ENCODE assay signal across 34 mouse cellular contexts in genomic region chr6:75805223-75805622, GRCm38 (mm10).
DNase-seq lines count a peak whose midpoint lies in the region; ATAC-seq and TF ChIP-seq lines count a peak whose summit lies in the region.
"Had no signal": no experiment of that assay in that cellular context is flagged by ENCODE, and none has a peak within 500 bp of the region (broad histone marks: within the 10 kb centered on the region; RNA-seq: fewer than 3 reads in every experiment).

No protein-coding gene starts in this region.

- H3K9me3 ChIP-seq in intestine, embryonic 16.5 days (ENCODE audit: control insufficient read depth, low read length), result no peaks in the 10 kb centered on the region
- H3K9me3 ChIP-seq: embryonic facial prominence, embryonic 10.5 days; embryonic facial prominence, embryonic 15.5 days; G1E; hindbrain, embryonic 12.5 days; intestine, embryonic 15.5 days; limb, embryonic 10.5 days; limb, embryonic 15.5 days; liver, embryonic 13.5 days; midbrain, embryonic 10.5 days; midbrain, embryonic 15.5 days had no signal

- H3K36me3 ChIP-seq in intestine, embryonic 16.5 days (ENCODE audit: control insufficient read depth, insufficient read depth, low read length), result no peaks in the 10 kb centered on the region
- H3K36me3 ChIP-seq: embryonic facial prominence, embryonic 10.5 days; embryonic facial prominence, embryonic 15.5 days; G1E; hindbrain, embryonic 12.5 days; intestine, embryonic 15.5 days; limb, embryonic 10.5 days; limb, embryonic 15.5 days; liver, embryonic 13.5 days; midbrain, embryonic 10.5 days; midbrain, embryonic 15.5 days had no signal

- no peak overlapping the region for H3K27ac ChIP-seq in gastrocnemius, adult 2 months
- no peak overlapping the region for H3K27ac ChIP-seq in intestine, embryonic 16.5 days (ENCODE audit: low read length)
- H3K27ac ChIP-seq: embryonic facial prominence, embryonic 10.5 days; embryonic facial prominence, embryonic 15.5 days; hindbrain, embryonic 12.5 days; hindbrain, postnatal 0 days; intestine, embryonic 15.5 days; kidney, postnatal 0 days; limb, embryonic 10.5 days; limb, embryonic 15.5 days; liver, embryonic 13.5 days; midbrain, embryonic 10.5 days; midbrain, embryonic 15.5 days had no signal

- 66% methylated on average over 4 of the region's 4 CpGs for WGBS in intestine, embryonic 16.5 days

- no peak for ATAC-seq in intestine, embryonic 16.5 days
- ATAC-seq: hindbrain, postnatal 0 days; intestine, embryonic 15.5 days; lung, postnatal 0 days; midbrain, embryonic 15.5 days had no signal

- intact Hi-C loops in gastrocnemius, adult 2 months (cut with DNase I), result no loop called here
- intact Hi-C loops in gastrocnemius, postnatal 36 days (cut with DNase I), result no loop called here

- no peak overlapping the region for H3K4me2 ChIP-seq in intestine, embryonic 16.5 days (ENCODE audit: low read depth, low read length)
- H3K4me2 ChIP-seq: embryonic facial prominence, embryonic 15.5 days; heart, embryonic 11.5 days; hindbrain, embryonic 12.5 days; intestine, embryonic 15.5 days; limb, embryonic 15.5 days; liver, embryonic 13.5 days; midbrain, embryonic 15.5 days had no signal

- no peak overlapping the region for H3K4me3 ChIP-seq in gastrocnemius, adult 2 months
- no peak overlapping the region for H3K4me3 ChIP-seq in intestine, embryonic 16.5 days (ENCODE audit: low read length)
- H3K4me3 ChIP-seq: embryonic facial prominence, embryonic 10.5 days; embryonic facial prominence, embryonic 15.5 days; hindbrain, embryonic 12.5 days; intestine, embryonic 15.5 days; limb, embryonic 10.5 days; limb, embryonic 15.5 days; liver, embryonic 13.5 days; midbrain, embryonic 10.5 days; midbrain, embryonic 15.5 days had no signal

- no peaks in the 10 kb centered on the region for H3K27me3 ChIP-seq in intestine, embryonic 16.5 days (replicated peaks; ENCODE audit: control insufficient read depth, insufficient read depth, low read length)
- H3K27me3 ChIP-seq: embryonic facial prominence, embryonic 15.5 days; hindbrain, embryonic 12.5 days; intestine, embryonic 15.5 days; limb, embryonic 15.5 days; liver, embryonic 13.5 days; midbrain, embryonic 15.5 days had no signal

- peak; percentile 25 for DNase-seq in adrenal gland, adult 2 months
- no peak for DNase-seq in adrenal gland, postnatal 4 days (ENCODE audit: low spot score in 2 of 2)
- peak; percentile 2 for DNase-seq in embryo, embryonic 10.5 days (ENCODE audit: low spot score)
- DNase-seq in embryo, embryonic 10 days (ENCODE audit: low spot score), result no peak
- DNase-seq in gastrocnemius, adult 2 months, result peak; percentile 18
- DNase-seq in gastrocnemius, postnatal 36 days, result no peak
- peak; percentile 21 for DNase-seq in skeletal muscle tissue, adult 2 months (ENCODE audit: low read depth, low spot score)
- DNase-seq: cerebellum, adult 8-10 months; gastrocnemius, postnatal 25 days; heart, adult 18-20 months; heart, postnatal 36 days; kidney, adult 8-10 months; layer of hippocampus, postnatal 36 days; liver, embryonic 13.5 days; lung, adult 18-20 months; lung, postnatal 4 days; right cerebral cortex, postnatal 25 days; spleen, adult 18-20 months; thymus, adult 18-20 months; thymus, postnatal 25 days had no signal

- H3K9ac ChIP-seq in intestine, embryonic 16.5 days (ENCODE audit: low read depth, low read length), result no peak overlapping the region
- H3K9ac ChIP-seq: embryonic facial prominence, embryonic 15.5 days; hindbrain, embryonic 12.5 days; intestine, embryonic 15.5 days; limb, embryonic 15.5 days; liver, embryonic 13.5 days; midbrain, embryonic 15.5 days had no signal

- TF ChIP-seq CTCF in gastrocnemius, adult 2 months (IDR thresholded peaks at IDR 0.05), result no peak

- H3K4me1 ChIP-seq in intestine, embryonic 16.5 days (ENCODE audit: control insufficient read depth, insufficient read depth, low read length), result no peaks in the 10 kb centered on the region
- H3K4me1 ChIP-seq: embryonic facial prominence, embryonic 10.5 days; embryonic facial prominence, embryonic 15.5 days; hindbrain, embryonic 12.5 days; intestine, embryonic 15.5 days; limb, embryonic 10.5 days; limb, embryonic 15.5 days; liver, embryonic 13.5 days; midbrain, embryonic 10.5 days; midbrain, embryonic 15.5 days had no signal

Comparison
In these comparisons a context has a peak if more than half of its experiments do, and no peak if none do; other contexts are left out.
1. DNase-seq: peak in adrenal gland, adult 2 months (single experiment), embryo, embryonic 10.5 days (single experiment), gastrocnemius, adult 2 months (single experiment) and skeletal muscle tissue, adult 2 months (single experiment); none in adrenal gland, postnatal 4 days (0 of 2), embryo, embryonic 10 days (single experiment) and gastrocnemius, postnatal 36 days (0 of 2).